Mouse (Mus musculus): Measurements from ENCODE around the gene 2900026A02Rik. TPM values are rescaled to one million over a fixed set of nuclear protein-coding genes. Genes with fewer than 3 reads are reported as not detected.

2900026A02Rik gene
- polyA plus RNA-seq, 1 experiment from 2014 or later = 9.2 TPM

DNA sequence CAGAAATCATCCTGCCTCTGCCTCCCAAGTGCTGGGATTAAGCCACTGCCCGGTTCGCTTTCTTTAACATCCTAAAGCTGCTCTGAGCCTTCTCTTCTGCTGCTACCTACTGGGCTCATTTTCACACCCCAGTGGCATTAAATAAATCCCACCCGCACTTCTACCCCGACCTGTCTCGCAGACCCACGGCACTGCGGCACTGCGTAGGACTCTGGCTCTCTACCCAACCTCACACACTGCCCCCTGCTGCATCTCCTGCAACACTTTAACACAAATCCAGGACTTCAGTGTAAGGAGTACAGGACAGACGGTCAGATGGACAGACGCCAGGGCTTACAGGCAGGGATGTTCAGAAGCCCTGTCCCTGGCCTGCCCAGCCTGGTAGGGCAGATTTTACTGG, 45.1 kb downstream of the 2900026A02Rik start:
- DNase-seq (ENCODE audit: low spot score) (no peak), ATAC-seq (ENCODE audit: low read depth) (no peak)
- Histone ChIP-seq H3K36me3 (ENCODE audit: control insufficient read depth, insufficient read depth, low read length) (no peaks in the 10 kb centered on the region), H3K27me3 (replicated peaks; ENCODE audit: control insufficient read depth, insufficient read depth, low read length) (no peaks in the 10 kb centered on the region), H3K4me2 (ENCODE audit: low read depth, low read length) (no peak overlapping the region), H3K4me3 (ENCODE audit: low read depth, low read length) (no peak overlapping the region), H3K9me3 (ENCODE audit: control insufficient read depth, low read length) (no peaks in the 10 kb centered on the region), H3K9ac (ENCODE audit: low read depth, low read length) (no peak overlapping the region), H3K4me1 (ENCODE audit: control insufficient read depth, insufficient read depth, low read length) (0 out of 2 replicates have a peak, but pooled peaks cover 6% of the 10 kb centered on the region), H3K27ac (replicated peaks; ENCODE audit: low read depth, low read length) (no peak overlapping the region)
- 90% methylated on average over 10 of the region's 10 CpGs for WGBS

DNA sequence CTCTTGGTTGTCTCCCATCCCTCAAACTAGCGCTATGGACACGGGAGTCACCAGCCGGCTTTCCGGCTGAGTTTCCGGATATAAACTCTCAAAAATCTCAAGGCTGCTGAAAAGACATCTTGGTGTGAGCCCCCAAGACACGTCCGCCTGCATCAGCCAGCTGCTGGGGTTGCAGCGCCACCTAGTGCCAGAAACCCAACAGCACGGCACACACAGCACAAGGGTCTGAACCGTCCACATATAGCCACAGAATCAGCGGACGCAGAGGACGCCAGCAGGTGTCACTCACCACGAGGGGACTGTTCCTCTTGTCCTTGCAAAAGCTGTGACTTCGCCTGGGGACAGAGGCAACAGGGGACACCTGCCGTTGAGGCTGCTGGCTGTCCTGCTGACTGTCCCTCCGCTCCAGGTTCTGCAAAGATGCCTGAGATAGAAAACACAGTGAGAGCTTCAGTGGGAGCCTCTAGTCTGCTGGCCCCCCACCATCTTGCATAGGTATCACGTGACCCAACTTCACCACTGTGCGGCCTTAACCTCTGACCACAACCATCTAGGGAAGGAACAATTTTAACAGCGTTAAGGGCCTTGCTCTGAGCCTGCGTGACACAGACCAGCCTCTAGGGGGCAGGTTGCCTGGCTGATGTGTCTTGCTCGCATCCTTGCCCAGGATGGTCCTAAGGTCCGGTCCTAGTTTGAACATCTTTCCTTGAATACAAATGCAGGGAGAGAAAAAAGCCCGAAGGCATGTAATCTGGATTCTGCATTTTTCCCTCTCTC, 45.9 kb downstream of the 2900026A02Rik start:
- WGBS = 43% methylated on average over 24 of the region's 24 CpGs
- H3K27me3 ChIP-seq (replicated peaks; ENCODE audit: control insufficient read depth, insufficient read depth, low read length) = no peaks in the 10 kb centered on the region
- H3K4me2 ChIP-seq (ENCODE audit: low read depth, low read length) = no peak overlapping the region
- H3K9me3 ChIP-seq (ENCODE audit: control insufficient read depth, low read length) = no peaks in the 10 kb centered on the region
- H3K27ac ChIP-seq (replicated peaks; ENCODE audit: low read depth, low read length) = no peak overlapping the region
- ATAC-seq (ENCODE audit: low read depth) (no peak), DNase-seq (ENCODE audit: low spot score) (no peak)
- no peaks in the 10 kb centered on the region for H3K36me3 ChIP-seq (ENCODE audit: control insufficient read depth, insufficient read depth, low read length)
- H3K4me3 ChIP-seq (ENCODE audit: low read depth, low read length) = no peak overlapping the region
- H3K4me1 ChIP-seq (ENCODE audit: control insufficient read depth, insufficient read depth, low read length) = 0 out of 2 replicates have a peak, but pooled peaks cover 6% of the 10 kb centered on the region
- H3K9ac ChIP-seq (ENCODE audit: low read depth, low read length) = no peak overlapping the region

DNA sequence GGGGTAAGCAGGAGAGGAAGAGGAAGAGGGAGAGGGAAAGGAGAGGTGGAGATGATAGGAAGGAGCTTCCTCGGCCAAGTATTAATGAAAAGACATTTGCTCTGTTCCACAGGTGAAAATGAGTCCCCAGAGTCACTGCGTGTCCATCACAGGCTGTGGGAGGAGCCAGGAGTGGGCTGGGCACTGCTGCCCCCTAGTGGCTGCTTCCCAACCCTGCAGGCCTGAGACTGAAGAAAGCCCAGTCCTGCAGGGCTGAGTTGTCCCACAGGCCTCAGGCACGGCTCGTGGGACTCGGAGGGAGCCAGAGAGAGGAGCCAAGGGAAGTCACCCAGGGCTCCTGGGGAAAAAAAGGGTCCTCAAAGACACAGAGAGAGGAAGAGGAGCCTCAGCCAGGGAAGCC, 47.7 kb downstream of the 2900026A02Rik start:
- no peak overlapping the region for H3K9ac ChIP-seq (ENCODE audit: low read depth, low read length)
- H3K36me3 ChIP-seq (ENCODE audit: control insufficient read depth, insufficient read depth, low read length) = no peaks in the 10 kb centered on the region
- DNase-seq (ENCODE audit: low spot score) (no peak), ATAC-seq (ENCODE audit: low read depth) (no peak; the same call in 1 of the 2 replicates)
- 15% methylated on average over 5 of the region's 5 CpGs for WGBS
- no peaks in the 10 kb centered on the region for H3K27me3 ChIP-seq (replicated peaks; ENCODE audit: control insufficient read depth, insufficient read depth, low read length)
- H3K4me1 ChIP-seq (ENCODE audit: control insufficient read depth, insufficient read depth, low read length) = no peaks in the 10 kb centered on the region
- no peak overlapping the region for H3K4me2 ChIP-seq (ENCODE audit: low read depth, low read length)
- H3K4me3 ChIP-seq (ENCODE audit: low read depth, low read length) = no peak overlapping the region
- H3K9me3 ChIP-seq (ENCODE audit: control insufficient read depth, low read length) = no peaks in the 10 kb centered on the region
- H3K27ac ChIP-seq (replicated peaks; ENCODE audit: low read depth, low read length) = no peak overlapping the region

DNA sequence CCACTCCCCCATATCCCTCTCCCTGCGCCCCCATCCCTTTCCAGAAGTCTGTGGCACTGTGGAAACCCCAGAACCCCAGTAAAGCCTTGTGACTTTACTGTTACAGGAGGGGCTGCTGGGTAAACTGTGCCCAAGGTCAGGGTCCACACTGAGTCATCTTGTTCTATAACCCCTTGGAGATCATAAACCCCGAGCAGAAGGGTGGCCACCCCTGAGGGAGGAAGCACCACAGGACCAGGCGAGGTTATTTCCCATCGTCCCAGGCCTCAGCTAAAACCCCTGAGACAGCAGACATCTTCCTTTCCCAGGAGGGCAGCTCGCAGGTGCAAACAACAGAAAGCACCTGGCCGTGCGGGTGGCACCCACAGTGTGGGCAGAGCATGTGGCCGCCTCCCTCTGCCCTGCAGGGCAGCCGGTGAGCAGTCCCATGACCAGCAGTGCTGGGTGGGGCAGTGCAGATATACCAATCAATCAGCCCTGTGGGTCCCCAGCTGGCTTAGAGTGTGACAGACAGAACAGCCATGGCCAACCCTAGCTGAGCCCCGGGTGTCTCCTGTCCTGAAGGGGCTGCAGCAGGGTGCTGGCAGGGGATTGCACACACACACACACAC, 49.0 kb downstream of the 2900026A02Rik start:
- ATAC-seq (ENCODE audit: low read depth) (no peak), DNase-seq (ENCODE audit: low spot score) (no peak)
- no peaks in the 10 kb centered on the region for H3K4me1 ChIP-seq (ENCODE audit: control insufficient read depth, insufficient read depth, low read length)
- H3K9me3 ChIP-seq (ENCODE audit: control insufficient read depth, low read length) = no peaks in the 10 kb centered on the region
- no peak overlapping the region for H3K9ac ChIP-seq (ENCODE audit: low read depth, low read length)
- H3K27me3 ChIP-seq (replicated peaks; ENCODE audit: control insufficient read depth, insufficient read depth, low read length) = no peaks in the 10 kb centered on the region
- no peaks in the 10 kb centered on the region for H3K36me3 ChIP-seq (ENCODE audit: control insufficient read depth, insufficient read depth, low read length)
- H3K4me2 ChIP-seq (ENCODE audit: low read depth, low read length) = no peak overlapping the region
- H3K27ac ChIP-seq (replicated peaks; ENCODE audit: low read depth, low read length) = no peak overlapping the region
- WGBS = 80% methylated on average over 10 of the region's 10 CpGs
- no peak overlapping the region for H3K4me3 ChIP-seq (ENCODE audit: low read depth, low read length)

DNA sequence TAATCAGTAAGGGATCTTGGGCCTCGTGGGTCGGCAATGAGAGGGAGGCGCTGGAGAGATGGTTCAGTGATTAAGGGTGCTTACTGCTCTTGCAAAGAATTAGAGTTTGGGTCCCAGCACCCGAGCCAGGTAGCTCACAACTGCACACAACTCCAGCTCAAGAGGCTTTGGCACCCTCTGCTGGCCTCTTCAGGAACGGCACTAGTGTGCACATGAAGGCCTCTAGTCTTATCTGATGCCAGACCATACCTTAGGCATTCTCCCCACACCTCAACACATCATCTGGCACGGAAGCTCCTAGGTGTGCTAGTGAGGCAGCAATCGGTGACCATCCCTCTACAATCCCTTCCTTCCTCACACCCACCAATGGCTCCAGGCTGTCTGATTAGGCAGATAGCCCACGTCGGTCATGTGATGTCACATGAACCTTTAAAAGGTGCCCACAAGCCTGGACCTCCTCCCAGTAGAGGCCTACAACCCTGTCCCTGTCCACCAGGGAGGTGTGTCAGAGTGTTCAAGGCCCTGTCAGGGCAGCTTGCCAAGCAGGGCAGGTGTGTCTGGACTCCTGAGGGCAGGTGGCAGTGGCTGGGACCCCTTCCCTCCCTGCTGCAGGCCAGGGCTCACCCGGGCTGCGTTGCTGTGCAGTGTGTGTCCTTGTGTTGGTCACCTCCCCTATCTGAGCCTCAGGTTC, 50.8 kb downstream of the 2900026A02Rik start:
- Histone ChIP-seq H3K4me2 (ENCODE audit: low read depth, low read length) (no peak overlapping the region), H3K4me1 (ENCODE audit: control insufficient read depth, insufficient read depth, low read length) (no peaks in the 10 kb centered on the region), H3K4me3 (ENCODE audit: low read depth, low read length) (no peak overlapping the region), H3K36me3 (ENCODE audit: control insufficient read depth, insufficient read depth, low read length) (no peaks in the 10 kb centered on the region), H3K27me3 (replicated peaks; ENCODE audit: control insufficient read depth, insufficient read depth, low read length) (no peaks in the 10 kb centered on the region), H3K9me3 (ENCODE audit: control insufficient read depth, low read length) (no peaks in the 10 kb centered on the region), H3K9ac (ENCODE audit: low read depth, low read length) (no peak overlapping the region), H3K27ac (replicated peaks; ENCODE audit: low read depth, low read length) (no peak overlapping the region)
- no peak for DNase-seq (ENCODE audit: low spot score)
- WGBS = 87% methylated on average over 11 of the region's 11 CpGs
- no peak for ATAC-seq (ENCODE audit: low read depth)

DNA sequence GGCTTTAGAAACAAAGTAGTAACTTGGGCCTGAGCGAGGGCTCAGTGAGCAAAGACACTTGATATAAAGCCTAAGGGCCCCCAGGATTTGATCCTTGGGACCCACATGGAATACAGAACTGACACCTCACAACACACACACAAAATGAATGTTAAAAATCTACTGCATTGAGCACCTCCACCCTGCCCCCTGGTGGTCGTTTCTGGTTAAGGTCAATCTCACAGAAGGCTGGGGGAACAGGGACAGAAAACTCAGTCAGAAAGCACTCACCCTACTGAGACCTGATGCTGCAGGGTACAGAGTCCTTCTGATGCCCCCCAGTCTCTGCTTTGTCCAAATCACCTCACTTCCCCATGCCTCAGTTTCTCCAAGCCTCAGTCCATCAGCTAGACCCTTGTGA, 53.3 kb downstream of the 2900026A02Rik start:
- no peak overlapping the region for H3K9ac ChIP-seq (ENCODE audit: low read depth, low read length)
- peaks cover 13% of the 10 kb centered on the region; the same call in 1 of the 2 replicates for H3K4me1 ChIP-seq (ENCODE audit: control insufficient read depth, insufficient read depth, low read length)
- H3K9me3 ChIP-seq (ENCODE audit: control insufficient read depth, low read length) = no peaks in the 10 kb centered on the region
- no peaks in the 10 kb centered on the region for H3K27me3 ChIP-seq (replicated peaks; ENCODE audit: control insufficient read depth, insufficient read depth, low read length)
- H3K36me3 ChIP-seq (ENCODE audit: control insufficient read depth, insufficient read depth, low read length) = no peaks in the 10 kb centered on the region
- H3K4me3 ChIP-seq (ENCODE audit: low read depth, low read length) = no peak overlapping the region
- H3K4me2 ChIP-seq (ENCODE audit: low read depth, low read length) = no peak overlapping the region
- WGBS = 38% methylated on average over 2 of the region's 2 CpGs
- ATAC-seq (ENCODE audit: low read depth) = no peak
- no peak overlapping the region for H3K27ac ChIP-seq (replicated peaks; ENCODE audit: low read depth, low read length)
- DNase-seq (ENCODE audit: low spot score) = no peak

DNA sequence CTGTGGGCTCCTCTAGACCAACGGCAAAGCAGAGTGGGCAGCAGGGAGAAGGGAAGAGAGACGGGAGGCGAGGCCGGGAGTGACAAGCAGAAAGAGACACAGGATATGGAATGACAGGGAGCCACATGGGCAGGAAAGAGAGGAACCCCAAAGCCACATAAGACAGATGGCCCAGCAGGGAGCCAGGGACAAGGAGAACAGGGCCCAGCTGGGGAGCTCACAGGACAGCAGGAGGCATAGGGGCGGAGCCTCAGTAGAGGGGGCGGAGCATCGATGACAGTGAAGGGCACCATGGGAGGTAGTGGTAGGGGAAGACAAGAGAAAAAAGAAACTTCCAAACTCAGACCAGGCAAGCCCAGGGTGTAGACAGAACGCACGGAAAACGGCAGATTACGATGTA, 55.6 kb downstream of the 2900026A02Rik start:
- H3K9ac ChIP-seq (ENCODE audit: low read depth, low read length) = no peak overlapping the region
- no peak overlapping the region for H3K4me2 ChIP-seq (ENCODE audit: low read depth, low read length)
- peaks cover 18% of the 10 kb centered on the region for H3K4me1 ChIP-seq (ENCODE audit: control insufficient read depth, insufficient read depth, low read length)
- 46% methylated on average over 11 of the region's 11 CpGs for WGBS
- H3K4me3 ChIP-seq (ENCODE audit: low read depth, low read length) = no peak overlapping the region
- peak overlapping the region; percentile 25; the same call in 1 of the 2 replicates for H3K27ac ChIP-seq (replicated peaks; ENCODE audit: low read depth, low read length)
- DNase-seq (ENCODE audit: low spot score) (no peak), ATAC-seq (ENCODE audit: low read depth) (no peak)
- H3K36me3 ChIP-seq (ENCODE audit: control insufficient read depth, insufficient read depth, low read length) = no peaks in the 10 kb centered on the region
- no peaks in the 10 kb centered on the region for H3K27me3 ChIP-seq (replicated peaks; ENCODE audit: control insufficient read depth, insufficient read depth, low read length)
- no peaks in the 10 kb centered on the region for H3K9me3 ChIP-seq (ENCODE audit: control insufficient read depth, low read length)

DNA sequence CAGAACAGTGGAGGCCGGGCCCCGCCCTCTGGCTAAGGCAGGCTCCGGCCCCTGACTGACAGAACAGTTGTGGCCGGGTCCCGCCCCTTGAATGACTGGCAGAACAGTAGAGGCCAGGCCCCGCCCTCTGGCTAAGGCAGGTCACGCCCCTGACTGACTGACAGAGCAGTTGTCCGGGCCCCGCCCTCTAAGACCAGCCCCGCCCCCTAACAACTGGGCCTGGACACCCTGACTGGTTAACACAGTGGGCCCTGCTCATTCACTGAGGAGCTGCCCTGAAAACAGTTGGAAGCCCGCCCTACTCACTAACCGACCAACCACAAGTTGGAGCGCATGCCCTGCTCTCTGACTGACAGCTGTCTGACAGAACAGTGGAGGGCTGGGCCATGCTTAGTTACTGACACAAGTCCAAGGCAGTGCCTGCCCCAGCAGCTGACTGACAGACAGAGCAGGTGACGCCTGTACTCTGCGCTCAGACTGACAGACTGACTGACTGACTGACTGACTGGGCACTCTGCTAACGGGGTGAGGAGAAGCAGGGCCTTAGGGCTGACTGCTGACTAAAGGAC, 56.1 kb downstream of the 2900026A02Rik start:
- ATAC-seq (ENCODE audit: low read depth) = peak; percentile 85
- 15% methylated on average over 11 of the region's 16 CpGs for WGBS
- no peak overlapping the region for H3K9ac ChIP-seq (ENCODE audit: low read depth, low read length)

More for the DNA sequence above, 56.1 kb downstream of the 2900026A02Rik start:
- H3K36me3 ChIP-seq (ENCODE audit: control insufficient read depth, insufficient read depth, low read length) = no peaks in the 10 kb centered on the region
- peak overlapping the region; percentile 25; the same call in 1 of the 2 replicates for H3K27ac ChIP-seq (replicated peaks; ENCODE audit: low read depth, low read length)
- no peak overlapping the region for H3K4me2 ChIP-seq (ENCODE audit: low read depth, low read length)
- H3K27me3 ChIP-seq (replicated peaks; ENCODE audit: control insufficient read depth, insufficient read depth, low read length) = no peaks in the 10 kb centered on the region
- DNase-seq (ENCODE audit: low spot score) = peak; percentile 91
- H3K4me3 ChIP-seq (ENCODE audit: low read depth, low read length) = no peak overlapping the region
- no peaks in the 10 kb centered on the region for H3K9me3 ChIP-seq (ENCODE audit: control insufficient read depth, low read length)
- peaks cover 18% of the 10 kb centered on the region for H3K4me1 ChIP-seq (ENCODE audit: control insufficient read depth, insufficient read depth, low read length)

Data from embryonic facial prominence, embryonic 14.5 days (tissue).